Mouse (Mus musculus) midbrain, embryonic 14.5 days (tissue): ENCODE data around the gene Cd248. TPM values are rescaled to one million over a fixed set of nuclear protein-coding genes. Genes with fewer than 3 reads are reported as not detected.

ENCODE experiments used
- ATAC-seq: fragments of 200-750 bp; cut with Nextera tagmentation; 2 replicates; pipeline ENCODE4 v1.8.0; 2017; ENCODE audit warnings: moderate number of reproducible peaks, moderate library complexity; ENCODE audit not compliant: low FRiP score, low TSS enrichment
- DNase-seq: peaks from one replicate; pipeline ENCODE4 v3.0.0-alpha.2; 2015
- H3K27ac ChIP-seq: fragments of 300-500 bp; sonication (generic); replicated peaks from 2 replicates; pipeline ENCODE4 v1.5.1; 2014; ENCODE audit warnings: mild to moderate bottlenecking, low read depth, low read length, moderate library complexity
- H3K27me3 ChIP-seq: fragments of 300-500 bp; sonication (generic); 2 replicates; pipeline ENCODE4 v1.6.1; 2014; ENCODE audit warnings: low read length, control low read depth, mixed read lengths; ENCODE audit not compliant: control insufficient read depth, insufficient read depth
- H3K36me3 ChIP-seq: fragments of 300-500 bp; sonication (generic); 2 replicates; pipeline ENCODE4 v1.6.1; 2014; ENCODE audit warnings: low read length, control low read depth; ENCODE audit not compliant: control insufficient read depth, insufficient read depth
- H3K4me1 ChIP-seq: fragments of 300-500 bp; sonication (generic); 2 replicates; pipeline ENCODE4 v1.6.1; 2014; ENCODE audit warnings: mild to moderate bottlenecking, antibody characterized with exemption, low read length, control low read depth; ENCODE audit not compliant: control insufficient read depth, insufficient read depth
- H3K4me2 ChIP-seq: fragments of 300-500 bp; sonication (generic); 2 replicates; pipeline ENCODE4 v1.6.1; 2014; ENCODE audit warnings: mild to moderate bottlenecking, low read length, moderate library complexity
- H3K4me3 ChIP-seq: fragments of 300-500 bp; sonication (generic); replicated peaks from 2 replicates; pipeline ENCODE4 v1.5.1; 2014; ENCODE audit warnings: low read depth, low read length
- H3K9ac ChIP-seq: fragments of 300-500 bp; sonication (generic); replicated peaks from 2 replicates; pipeline ENCODE4 v1.6.1; 2014; ENCODE audit warnings: mild to moderate bottlenecking, low read length, moderate library complexity
- H3K9me3 ChIP-seq: fragments of 300-500 bp; sonication (generic); 2 replicates; pipeline ENCODE4 v1.6.1; 2016; ENCODE audit warnings: low read length, control low read depth, mixed read lengths; ENCODE audit not compliant: control insufficient read depth
- WGBS: fragments of 180-500 bp; shearing (Covaris S2); extraction: QIAGEN DNeasy Blood & Tissue Kit; methylation state at CpG from one replicate; pipeline ENCODE4 v1.1.7; 2014; 5-methylcytosine and 5-hydroxymethylcytosine counted together
- polyA plus RNA-seq: library from polyadenylated mRNA; unstranded; fragments of >200 nt; fragmentation: Nextera tagmentation; extraction: Ambion mirVana; gene quantifications from 2 replicates; pipeline ENCODE4 v1.2.1, GENCODE M21; 2014

The Cd248 gene
- polyA plus RNA-seq = 6.2 and 20.4 TPM in 2 replicates

GRCm38 (mm10) chr19:5067867-5068569, at the start of gene Cd248:
TSS of gene Cd248 (plus strand) at chr19:5068078.
- no peaks in the 10 kb centered on the region for H3K36me3 ChIP-seq
- peak; percentile 69 for DNase-seq
- peaks cover 31% of the 10 kb centered on the region for H3K4me1 ChIP-seq
- no peaks in the 10 kb centered on the region for H3K9me3 ChIP-seq
- H3K9ac ChIP-seq = peak within 1 kb of the TSS; percentile 57
- peak within 1 kb of the TSS; percentile 72 for H3K4me2 ChIP-seq
- H3K4me3 ChIP-seq = peak within 1 kb of the TSS; percentile 33
- no peak for ATAC-seq
- no peak within 1 kb of the TSS for H3K27ac ChIP-seq
- H3K27me3 ChIP-seq = peaks cover 33% of the 10 kb centered on the region
- WGBS = 2% methylated on average over 56 of the region's 56 CpGs

- 85% methylated on average over 3 of the region's 3 CpGs for WGBS
- Histone ChIP-seq H3K36me3 (no peaks in the 10 kb centered on the region), H3K4me3 (no peak overlapping the region), H3K27ac (no peak overlapping the region), H3K4me1 (0 out of 2 replicates have a peak, but pooled peaks cover 2% of the 10 kb centered on the region), H3K9ac (no peak overlapping the region), H3K9me3 (no peaks in the 10 kb centered on the region), H3K4me2 (no peak overlapping the region), H3K27me3 (no peaks in the 10 kb centered on the region)
- DNase-seq (no peak), ATAC-seq (no peak)
Observed at GRCm38 (mm10) chr19:5018191-5018590, 49.7 kb upstream of the Cd248 start.

DNA sequence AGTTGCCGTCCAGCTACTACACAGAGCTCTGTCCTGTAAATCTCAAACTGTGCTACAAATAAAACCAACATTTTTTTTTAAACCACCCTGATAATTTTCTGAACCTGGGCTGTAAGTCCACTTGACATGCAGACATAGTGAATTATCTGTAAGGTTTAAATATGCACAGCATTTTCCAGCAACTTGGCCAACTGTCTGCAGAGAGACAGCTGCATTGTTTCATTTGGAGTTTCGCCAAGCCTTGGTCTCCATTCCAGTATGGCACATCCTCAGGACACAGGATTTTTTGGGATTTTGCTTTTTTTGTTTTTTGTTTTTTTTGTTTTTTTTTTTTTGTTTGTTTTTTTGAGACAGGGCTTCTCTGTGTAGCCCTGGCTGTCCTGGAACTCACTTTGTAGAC, 46.5 kb upstream of the Cd248 start:
- no peaks in the 10 kb centered on the region for H3K36me3 ChIP-seq
- no peak overlapping the region for H3K4me3 ChIP-seq
- ATAC-seq (no peak), DNase-seq (no peak)
- H3K9me3 ChIP-seq = no peaks in the 10 kb centered on the region
- no peak overlapping the region for H3K9ac ChIP-seq
- no peak overlapping the region for H3K4me2 ChIP-seq
- peaks cover 7% of the 10 kb centered on the region; the same call in 1 of the 2 replicates for H3K4me1 ChIP-seq
- H3K27ac ChIP-seq = no peak overlapping the region
- 88% methylated on average over 2 of the region's 2 CpGs for WGBS
- no peaks in the 10 kb centered on the region for H3K27me3 ChIP-seq

DNA sequence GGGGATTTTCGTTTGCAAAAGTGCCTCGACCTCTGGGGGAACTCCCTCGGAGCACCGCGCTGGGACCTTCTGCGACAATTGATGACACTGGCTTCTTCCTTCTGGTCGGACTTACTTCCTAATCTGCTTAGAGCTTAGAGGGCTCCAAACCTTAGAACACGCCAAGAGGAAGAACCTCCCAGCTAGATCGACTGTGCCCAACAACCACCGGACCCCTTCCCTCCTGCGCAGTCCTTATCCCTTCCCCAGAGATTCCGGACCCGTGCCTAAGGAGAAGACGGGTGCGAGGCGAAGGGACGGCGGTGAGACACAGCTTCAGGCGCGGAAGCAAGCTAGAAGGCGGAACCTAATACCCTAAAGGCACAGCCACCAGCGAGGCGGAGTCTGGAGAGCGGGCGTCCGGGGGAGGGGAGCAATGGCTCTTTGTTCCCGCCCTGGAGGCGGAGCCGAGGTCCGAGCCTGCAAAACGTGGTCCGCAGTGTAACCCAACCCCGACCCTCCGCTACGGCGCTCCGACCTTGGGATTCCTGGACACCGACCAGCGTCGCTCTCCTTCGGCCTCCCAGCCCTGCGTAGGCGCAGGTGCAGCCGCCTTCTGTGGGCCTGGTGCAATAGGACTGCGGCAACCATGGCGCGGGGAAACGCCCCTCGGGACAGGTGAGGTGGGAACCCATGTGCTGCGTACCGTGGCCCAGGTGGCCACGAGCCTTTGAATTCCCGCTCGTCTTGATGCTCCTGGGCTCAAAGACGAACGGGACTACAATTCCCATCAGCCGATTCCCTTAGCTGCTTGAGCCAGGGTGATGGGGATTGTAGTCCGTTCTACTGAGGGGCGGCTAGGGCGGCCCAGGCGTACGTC, 44.0 kb upstream of the Cd248 start, which contains the start of gene Slc29a2:
TSS of gene Slc29a2 (plus strand) at position 240 of the 859 bp plus-strand sequence.
- ATAC-seq (peak; percentile 92), DNase-seq (peak; percentile 94)
- Histone ChIP-seq H3K27me3 (no peaks in the 10 kb centered on the region), H3K4me1 (peaks cover 5% of the 10 kb centered on the region; the same call in 1 of the 2 replicates), H3K27ac (peak within 1 kb of the TSS; percentile 87), H3K9me3 (no peaks in the 10 kb centered on the region), H3K9ac (peak within 1 kb of the TSS; percentile 60), H3K36me3 (peaks cover 10% of the 10 kb centered on the region), H3K4me3 (peak within 1 kb of the TSS; percentile 51), H3K4me2 (peak within 1 kb of the TSS; percentile 58)
- under 1% methylated on average over 62 of the region's 62 CpGs for WGBS

GRCm38 (mm10) chr19:5026111-5026510, 41.8 kb upstream of the Cd248 start:
- DNase-seq (no peak), ATAC-seq (no peak)
- peaks cover 5% of the 10 kb centered on the region; the same call in 1 of the 2 replicates for H3K4me1 ChIP-seq
- WGBS = 90% methylated on average over 8 of the region's 8 CpGs
- no peak overlapping the region for H3K9ac ChIP-seq
- no peak overlapping the region for H3K4me2 ChIP-seq
- no peak overlapping the region for H3K27ac ChIP-seq
- no peaks in the 10 kb centered on the region for H3K27me3 ChIP-seq
- no peak overlapping the region for H3K4me3 ChIP-seq
- H3K9me3 ChIP-seq = no peaks in the 10 kb centered on the region
- H3K36me3 ChIP-seq = peaks cover 31% of the 10 kb centered on the region

- no peak overlapping the region for H3K27ac ChIP-seq
- no peak overlapping the region for H3K4me2 ChIP-seq
- 0 out of 2 replicates have a peak, but pooled peaks cover under 1% of the 10 kb centered on the region for H3K4me1 ChIP-seq
- DNase-seq (no peak), ATAC-seq (no peak)
- WGBS = 84% methylated on average over 3 of the region's 3 CpGs
- H3K9ac ChIP-seq = no peak overlapping the region
- no peak overlapping the region for H3K4me3 ChIP-seq
- H3K36me3 ChIP-seq = peaks cover 32% of the 10 kb centered on the region
- no peaks in the 10 kb centered on the region for H3K9me3 ChIP-seq
- H3K27me3 ChIP-seq = no peaks in the 10 kb centered on the region
Observed at GRCm38 (mm10) chr19:5032686-5033085, 35.2 kb upstream of the Cd248 start.

- no peak for ATAC-seq
- H3K27ac ChIP-seq = no peak overlapping the region
- no peaks in the 10 kb centered on the region for H3K9me3 ChIP-seq
- H3K36me3 ChIP-seq = 0 out of 2 replicates have a peak, but pooled peaks cover under 1% of the 10 kb centered on the region
- H3K4me3 ChIP-seq = no peak overlapping the region
- H3K4me2 ChIP-seq = no peak overlapping the region
- H3K9ac ChIP-seq = no peak overlapping the region
- H3K27me3 ChIP-seq = no peaks in the 10 kb centered on the region
- peaks cover 19% of the 10 kb centered on the region for H3K4me1 ChIP-seq
- DNase-seq = no peak
- 80% methylated on average over 4 of the region's 4 CpGs for WGBS
Observed at GRCm38 (mm10) chr19:5036577-5036976, 31.3 kb upstream of the Cd248 start.

DNA sequence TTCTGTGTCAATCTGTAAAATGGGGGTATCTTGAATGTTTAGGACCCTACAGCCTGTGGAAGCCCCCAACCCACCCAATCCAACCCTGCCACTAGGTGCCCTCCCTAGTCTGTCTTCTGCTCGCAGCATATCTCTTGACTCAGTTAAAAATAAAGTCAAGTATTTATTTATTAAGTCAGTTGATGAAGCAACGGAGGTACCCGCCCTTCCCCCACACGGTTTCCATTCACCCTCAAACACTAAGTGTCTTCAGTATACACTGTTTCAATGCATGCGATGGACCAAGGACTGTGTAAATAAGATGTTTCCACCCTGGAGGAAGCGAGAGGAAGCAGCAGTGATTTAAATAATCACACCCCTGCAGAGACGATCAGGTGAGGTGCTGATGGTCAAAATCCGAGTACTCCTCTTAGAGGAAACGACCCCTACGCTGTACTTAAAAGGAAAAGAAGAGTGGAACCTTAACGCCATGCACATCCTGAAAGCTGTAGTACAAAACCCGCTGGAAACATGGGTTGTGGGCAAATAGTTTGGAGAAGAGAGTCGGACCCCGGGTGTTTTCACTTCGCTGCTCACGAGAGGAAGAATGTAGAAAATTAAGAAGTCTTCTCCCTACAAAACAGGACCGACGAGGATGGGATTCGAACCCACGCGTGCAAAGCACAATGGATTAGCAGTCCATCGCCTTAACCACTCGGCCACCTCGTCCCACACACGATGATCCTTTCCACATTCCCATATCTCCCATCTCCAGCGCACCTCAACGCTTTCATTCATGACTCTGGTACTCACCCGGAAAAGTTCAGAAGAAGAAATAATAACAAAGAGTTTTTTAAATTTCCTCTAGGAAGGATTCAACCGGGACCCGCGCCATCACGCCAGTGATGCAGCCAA, 30.0 kb upstream of the Cd248 start:
- ATAC-seq (peak; percentile 69; the same call in 1 of the 2 replicates), DNase-seq (peak; percentile 90)
- 6% methylated on average over 32 of the region's 32 CpGs for WGBS
- Histone ChIP-seq H3K4me1 (peaks cover 25% of the 10 kb centered on the region), H3K4me2 (peak overlapping the region; percentile 86), H3K4me3 (peak overlapping the region; percentile 89), H3K9me3 (no peaks in the 10 kb centered on the region), H3K36me3 (no peaks in the 10 kb centered on the region), H3K9ac (peak overlapping the region; percentile 94), H3K27me3 (no peaks in the 10 kb centered on the region), H3K27ac (peak overlapping the region; percentile 86)
